Mouse (Mus musculus): ENCODE measurements around the gene Vsx1.

GRCm38 (mm10) chr2:150643726-150644415 is 45.3 kb downstream of the Vsx1 start:
- TF ChIP-seq TCF3 (IDR thresholded peaks at IDR 0.05; ENCODE audit: insufficient read length, low read depth) (no peak), POLR2A (IDR thresholded peaks at IDR 0.05; ENCODE audit: insufficient read length, low read depth) (no peak), USF1 (IDR thresholded peaks at IDR 0.05; ENCODE audit: low read depth) (no peak), MAX (IDR thresholded peaks at IDR 0.05; ENCODE audit: low read depth) (no peak), TCF12 (IDR thresholded peaks at IDR 0.05; ENCODE audit: insufficient read depth, poor library complexity, severe bottlenecking) (no peak), CEBPB (IDR thresholded peaks at IDR 0.05; ENCODE audit: insufficient read depth, poor library complexity, severe bottlenecking) (no peak)
